Mouse (Mus musculus) liver, postnatal 0 days (tissue): Measurements from ENCODE around the gene Auh. TPM values are rescaled to one million over a fixed set of nuclear protein-coding genes. Genes with fewer than 3 reads are reported as not detected.
A peak's percentile ranks its signal among the peaks of the same experiment; 100 is the strongest.

Source experiments
- ATAC-seq: fragments of 200-750 bp; cut with Nextera tagmentation; 2 replicates; pipeline ENCODE4 v1.8.0; 2017; ENCODE audit warnings: mild to moderate bottlenecking, moderate library complexity
- DNase-seq: peaks from one replicate; pipeline ENCODE4 v3.0.0-alpha.2; 2016
- H3K27ac ChIP-seq: fragments of 300-500 bp; sonication (generic); 2 replicates; pipeline ENCODE4 v1.5.1; 2014; ENCODE audit warnings: antibody characterized with exemption, moderate library complexity, mild to moderate bottlenecking, low read depth
- H3K27me3 ChIP-seq: fragments of 300-500 bp; sonication (generic); 2 replicates; pipeline ENCODE4 v1.6.1; 2014; ENCODE audit warnings: low read length, control low read depth, mixed read lengths; ENCODE audit not compliant: insufficient read depth
- H3K36me3 ChIP-seq: fragments of 300-500 bp; sonication (generic); replicated peaks from 2 replicates; pipeline ENCODE4 v1.6.1; 2014; ENCODE audit warnings: mild to moderate bottlenecking, control low read depth, low read length, moderate library complexity, mixed read lengths; ENCODE audit not compliant: insufficient read depth
- H3K4me1 ChIP-seq: fragments of 300-500 bp; sonication (generic); 2 replicates; pipeline ENCODE4 v1.6.1; 2014; ENCODE audit warnings: antibody characterized with exemption, mild to moderate bottlenecking, control low read depth; ENCODE audit not compliant: insufficient read depth
- H3K4me2 ChIP-seq: fragments of 300-500 bp; sonication (generic); 2 replicates; pipeline ENCODE4 v1.6.1; 2014; ENCODE audit warnings: low read depth, mild to moderate bottlenecking, low read length, moderate library complexity, mixed read lengths
- H3K4me3 ChIP-seq: fragments of 300-500 bp; sonication (generic); 2 replicates; pipeline ENCODE4 v1.5.1; 2014; ENCODE audit warnings: low read depth, low read length
- H3K9ac ChIP-seq: fragments of 300-500 bp; sonication (generic); replicated peaks from 2 replicates; pipeline ENCODE4 v1.6.1; 2014; ENCODE audit warnings: mild to moderate bottlenecking, moderate library complexity
- H3K9me3 ChIP-seq: fragments of 300-500 bp; sonication (generic); 2 replicates; pipeline ENCODE4 v1.6.1; 2016; ENCODE audit warnings: mild to moderate bottlenecking, control low read depth, low read length, mixed read lengths
- CTCF ChIP-seq: sonication (generic); IDR thresholded peaks from 2 replicates; pipeline ENCODE4 v1.5.1; 2016; ENCODE audit warnings: antibody characterized with exemption, low read depth
- EP300 ChIP-seq: IDR thresholded peaks from 2 replicates; pipeline ENCODE4 v1.6.1; 2016; ENCODE audit warnings: antibody characterized with exemption, low read depth, mild to moderate bottlenecking
- WGBS: fragments of 180-500 bp; shearing (Covaris S2); extraction: QIAGEN DNeasy Blood & Tissue Kit; methylation state at CpG from one replicate; pipeline ENCODE4 v1.1.7; 2014; ENCODE audit not compliant: insufficient replicate concordance; 5-methylcytosine and 5-hydroxymethylcytosine counted together
- polyA plus RNA-seq: library from polyadenylated mRNA; unstranded; fragments of >200 nt; fragmentation: Nextera tagmentation; extraction: Ambion mirVana; gene quantifications from 2 replicates; pipeline ENCODE4 v1.2.1, GENCODE M21; 2015

The Auh gene
- polyA plus RNA-seq, 1 experiment from 2014 or later, result 33.2 TPM

GRCm38 (mm10) chr13:52857781-52858180 is 71.7 kb downstream of the Auh start:
- Histone ChIP-seq H3K36me3 (no peaks in the 10 kb centered on the region), H3K9me3 (no peaks in the 10 kb centered on the region), H3K27ac (no peak overlapping the region), H3K4me3 (no peak overlapping the region), H3K4me1 (no peaks in the 10 kb centered on the region), H3K4me2 (no peak overlapping the region), H3K9ac (no peak overlapping the region), H3K27me3 (no peaks in the 10 kb centered on the region)
- no peak for TF ChIP-seq EP300
- TF ChIP-seq CTCF, result no peak
- DNase-seq (no peak), ATAC-seq (no peak)
- WGBS, result 85% methylated on average over 5 of the region's 5 CpGs

GRCm38 (mm10) chr13:52853536-52853935 is 75.9 kb downstream of the Auh start:
- WGBS, result 78% methylated on average over 1 of the region's 1 CpGs
- H3K36me3 ChIP-seq, result no peaks in the 10 kb centered on the region
- H3K9me3 ChIP-seq, result no peaks in the 10 kb centered on the region
- DNase-seq (no peak), ATAC-seq (no peak)
- no peaks in the 10 kb centered on the region for H3K27me3 ChIP-seq
- no peak overlapping the region for H3K4me2 ChIP-seq
- no peak overlapping the region for H3K27ac ChIP-seq
- TF ChIP-seq CTCF (no peak), EP300 (no peak)
- H3K4me1 ChIP-seq, result peaks cover 12% of the 10 kb centered on the region
- no peak overlapping the region for H3K4me3 ChIP-seq
- H3K9ac ChIP-seq, result no peak overlapping the region

DNA sequence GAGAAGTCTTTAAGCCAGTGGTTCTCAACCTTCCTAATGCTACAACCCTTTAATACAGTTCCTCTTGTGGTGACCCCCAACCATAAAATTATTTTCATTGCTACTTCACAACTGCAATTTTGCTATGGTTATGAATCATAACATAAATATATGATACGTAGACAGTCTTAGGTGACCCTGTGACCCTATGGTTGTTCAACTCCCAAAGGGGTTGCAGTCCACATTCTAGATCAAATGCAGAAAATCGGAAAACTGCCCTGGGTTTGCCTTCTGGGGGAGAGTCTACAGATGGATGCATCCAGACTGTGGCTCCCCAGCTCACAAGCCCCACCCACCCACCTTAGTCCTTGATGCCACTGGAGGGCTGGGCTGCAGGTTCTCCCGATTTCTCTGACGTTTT is 77.6 kb downstream of the Auh start:
- DNase-seq (no peak), ATAC-seq (no peak)
- H3K4me3 ChIP-seq, result no peak overlapping the region
- H3K27ac ChIP-seq, result no peak overlapping the region
- H3K4me1 ChIP-seq, result peaks cover 12% of the 10 kb centered on the region
- TF ChIP-seq EP300 (no peak), CTCF (no peak)
- no peak overlapping the region for H3K4me2 ChIP-seq
- H3K9ac ChIP-seq, result no peak overlapping the region
- no peaks in the 10 kb centered on the region for H3K9me3 ChIP-seq
- no peaks in the 10 kb centered on the region for H3K27me3 ChIP-seq
- 79% methylated on average over 4 of the region's 4 CpGs for WGBS
- no peaks in the 10 kb centered on the region for H3K36me3 ChIP-seq

- Histone ChIP-seq H3K4me2 (no peak overlapping the region), H3K27ac (no peak overlapping the region; the same call in 1 of the 2 replicates), H3K4me1 (peaks cover 18% of the 10 kb centered on the region), H3K27me3 (no peaks in the 10 kb centered on the region), H3K36me3 (no peaks in the 10 kb centered on the region), H3K9ac (no peak overlapping the region), H3K9me3 (no peaks in the 10 kb centered on the region), H3K4me3 (no peak overlapping the region)
- peak; percentile 59 for TF ChIP-seq CTCF
- no peak for TF ChIP-seq EP300
- WGBS, result 68% methylated on average over 15 of the region's 15 CpGs
- no peak for DNase-seq
- ATAC-seq, result peak; percentile 75
Observed at GRCm38 (mm10) chr13:52850024-52850723, 79.3 kb downstream of the Auh start.

DNA sequence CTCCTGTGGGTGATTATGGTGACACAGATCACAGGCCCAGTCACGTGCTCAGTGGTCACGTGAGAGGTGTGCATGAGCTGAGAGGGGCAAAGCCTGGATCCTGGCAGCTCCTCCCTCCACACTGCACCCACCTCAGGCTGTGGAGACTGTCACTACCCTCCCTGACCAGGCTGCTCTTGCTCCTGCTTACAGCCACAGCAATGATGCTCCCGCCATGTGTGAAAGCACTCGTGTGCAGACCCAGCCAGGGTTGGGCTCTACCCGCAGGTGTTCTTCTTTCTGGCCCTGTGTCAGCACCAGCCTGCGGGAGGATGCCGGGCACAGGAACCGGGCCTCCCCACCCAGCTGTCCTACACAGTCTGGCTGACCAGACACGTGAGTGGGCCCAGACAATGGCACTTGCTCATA is 80.1 kb downstream of the Auh start:
- no peak overlapping the region for H3K27ac ChIP-seq
- H3K4me3 ChIP-seq, result no peak overlapping the region
- no peaks in the 10 kb centered on the region for H3K27me3 ChIP-seq
- 83% methylated on average over 9 of the region's 9 CpGs for WGBS
- DNase-seq, result no peak
- H3K36me3 ChIP-seq, result no peaks in the 10 kb centered on the region
- H3K4me2 ChIP-seq, result no peak overlapping the region
- no peak for ATAC-seq
- peaks cover 18% of the 10 kb centered on the region for H3K4me1 ChIP-seq
- no peak for TF ChIP-seq CTCF
- TF ChIP-seq EP300, result no peak
- no peak overlapping the region for H3K9ac ChIP-seq
- no peaks in the 10 kb centered on the region for H3K9me3 ChIP-seq

DNA sequence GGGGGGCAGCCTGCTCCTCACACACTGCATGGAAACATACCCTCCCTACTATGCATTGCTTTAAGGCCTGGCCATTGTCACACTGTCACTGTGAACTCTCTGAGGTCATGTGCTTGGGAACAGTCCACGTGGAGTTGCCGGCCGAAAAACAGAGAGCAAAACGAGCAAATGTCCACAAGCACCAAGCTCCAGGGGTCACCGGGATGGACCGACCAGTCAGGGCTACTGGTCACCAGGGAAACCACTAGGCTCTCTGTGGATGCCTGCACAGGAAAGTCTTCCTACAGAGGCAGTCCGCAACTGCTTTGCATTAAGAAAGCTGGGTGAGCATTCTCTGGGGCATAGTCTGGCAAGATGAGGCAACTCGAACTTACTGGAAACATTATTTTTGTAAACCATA is 82.0 kb downstream of the Auh start:
- Histone ChIP-seq H3K27ac (no peak overlapping the region; the same call in 1 of the 2 replicates), H3K4me1 (peaks cover 18% of the 10 kb centered on the region), H3K4me3 (no peak overlapping the region), H3K27me3 (no peaks in the 10 kb centered on the region), H3K4me2 (no peak overlapping the region), H3K9me3 (no peaks in the 10 kb centered on the region), H3K36me3 (no peaks in the 10 kb centered on the region), H3K9ac (no peak overlapping the region)
- no peak for DNase-seq
- peak; percentile 55 for ATAC-seq
- no peak for TF ChIP-seq CTCF
- WGBS, result 67% methylated on average over 8 of the region's 8 CpGs
